ENCODE assay signal across 14 mouse cellular contexts in genomic region chr7:36090291-36091123, GRCm38 (mm10).
DNase-seq lines count a peak whose midpoint lies in the region; ATAC-seq and TF ChIP-seq lines count a peak whose summit lies in the region.
"Had no signal": no experiment of that assay in that cellular context is flagged by ENCODE, and none has a peak within 500 bp of the region (broad histone marks: within the 10 kb centered on the region; RNA-seq: fewer than 3 reads in every experiment).

No protein-coding gene starts in this region.

- ATAC-seq in heart, embryonic 12.5 days (ENCODE audit: insufficient number of reproducible peaks, low FRiP score): no peak
- ATAC-seq in kidney, postnatal 0 days (replicated peaks; ENCODE audit: low FRiP score, low read depth): no peak
- no peak for ATAC-seq in limb, embryonic 14.5 days (ENCODE audit: low FRiP score, low read depth)
- ATAC-seq: forebrain, postnatal 0 days had no signal

- no peak for DNase-seq in heart, adult 9 months (ENCODE audit: low spot score in 2 of 2)
- peak; percentile 51 for DNase-seq in kidney, postnatal 0 days (ENCODE audit: low spot score)
- DNase-seq in kidney, adult 18-20 months: no peak
- DNase-seq in embryonic facial prominence, embryonic 10.5 days (ENCODE audit: low spot score): peak; percentile 69
- DNase-seq in limb, embryonic 14.5 days (ENCODE audit: low spot score): peak; percentile 73
- DNase-seq in frontal cortex, postnatal 25 days (ENCODE audit: low spot score in 2 of 2): no peak
- DNase-seq in thymus, postnatal 36 days: no peak
- DNase-seq: B cell, adult 2 months; forebrain, postnatal 0 days; layer of hippocampus, adult 9-11 months; thymus, postnatal 4 days had no signal

- H3K4me3 ChIP-seq in heart, embryonic 12.5 days: peak overlapping the region; percentile 24
- no peak overlapping the region for H3K4me3 ChIP-seq in kidney, postnatal 0 days (replicated peaks; ENCODE audit: low read depth, low read length)
- peak overlapping the region; percentile 26; the same call in 1 of the 2 replicates for H3K4me3 ChIP-seq in embryonic facial prominence, embryonic 10.5 days
- no peak overlapping the region for H3K4me3 ChIP-seq in limb, embryonic 14.5 days (replicated peaks; ENCODE audit: low read length)
- H3K4me3 ChIP-seq: neural tube, embryonic 12.5 days had no signal

- peak overlapping the region; percentile 64 for H3K4me2 ChIP-seq in heart, embryonic 12.5 days
- no peak overlapping the region for H3K4me2 ChIP-seq in kidney, postnatal 0 days (ENCODE audit: low read length)
- peak overlapping the region; percentile 15; the same call in 1 of the 2 replicates for H3K4me2 ChIP-seq in limb, embryonic 14.5 days (replicated peaks; ENCODE audit: low read depth, low read length, severe bottlenecking)
- H3K4me2 ChIP-seq: midbrain, embryonic 11.5 days; neural tube, embryonic 12.5 days had no signal

- 0 out of 2 replicates have a peak overlapping the region, but pooled peaks have one; percentile 13 for H3K9ac ChIP-seq in heart, embryonic 12.5 days
- H3K9ac ChIP-seq in kidney, postnatal 0 days (ENCODE audit: low read depth, low read length): no peak overlapping the region
- no peak overlapping the region for H3K9ac ChIP-seq in limb, embryonic 14.5 days (ENCODE audit: low read depth, low read length, severe bottlenecking)
- H3K9ac ChIP-seq: forebrain, postnatal 0 days; neural tube, embryonic 12.5 days had no signal

- 13% methylated on average over 22 of the region's 22 CpGs for WGBS in heart, embryonic 12.5 days
- 37% methylated on average over 22 of the region's 22 CpGs for WGBS in kidney, postnatal 0 days
- 38% methylated on average over 22 of the region's 22 CpGs for WGBS in embryonic facial prominence, embryonic 10.5 days
- 36% methylated on average over 22 of the region's 22 CpGs for WGBS in limb, embryonic 14.5 days

- H3K9me3 ChIP-seq in heart, embryonic 12.5 days (replicated peaks): no peaks in the 10 kb centered on the region
- no peaks in the 10 kb centered on the region for H3K9me3 ChIP-seq in kidney, postnatal 0 days (replicated peaks; ENCODE audit: low read length)
- no peaks in the 10 kb centered on the region for H3K9me3 ChIP-seq in embryonic facial prominence, embryonic 10.5 days
- H3K9me3 ChIP-seq in limb, embryonic 14.5 days (ENCODE audit: control insufficient read depth, low read length): no peaks in the 10 kb centered on the region
- H3K9me3 ChIP-seq: neural tube, embryonic 12.5 days had no signal

- TF ChIP-seq CTCF in kidney, postnatal 0 days (IDR thresholded peaks at IDR 0.05; ENCODE audit: low read depth): no peak

- TF ChIP-seq POLR2A in limb, embryonic 14.5 days (IDR thresholded peaks at IDR 0.05; ENCODE audit: borderline replicate concordance, extremely low read depth, insufficient read depth, insufficient read length): no peak

- peaks cover 11% of the 10 kb centered on the region for H3K4me1 ChIP-seq in heart, embryonic 12.5 days (replicated peaks)
- 0 out of 2 replicates have a peak, but pooled peaks cover 8% of the 10 kb centered on the region for H3K4me1 ChIP-seq in kidney, postnatal 0 days (replicated peaks; ENCODE audit: insufficient read depth, low read length)
- H3K4me1 ChIP-seq in embryonic facial prominence, embryonic 10.5 days: peaks cover 29% of the 10 kb centered on the region
- peaks cover 7% of the 10 kb centered on the region; the same call in 1 of the 2 replicates for H3K4me1 ChIP-seq in limb, embryonic 14.5 days (ENCODE audit: control insufficient read depth, insufficient read depth, low read length)
- H3K4me1 ChIP-seq: neural tube, embryonic 12.5 days had no signal

- H3K27me3 ChIP-seq in heart, embryonic 12.5 days (replicated peaks): no peaks in the 10 kb centered on the region
- no peaks in the 10 kb centered on the region for H3K27me3 ChIP-seq in kidney, postnatal 0 days (ENCODE audit: insufficient read depth, low read length)
- no peaks in the 10 kb centered on the region for H3K27me3 ChIP-seq in embryonic facial prominence, embryonic 10.5 days (replicated peaks; ENCODE audit: low read depth, poor library complexity, severe bottlenecking)
- no peaks in the 10 kb centered on the region for H3K27me3 ChIP-seq in limb, embryonic 14.5 days (ENCODE audit: control insufficient read depth, insufficient read depth, low read length)
- H3K27me3 ChIP-seq: neural tube, embryonic 12.5 days had no signal

- no peaks in the 10 kb centered on the region for H3K36me3 ChIP-seq in heart, embryonic 12.5 days
- H3K36me3 ChIP-seq in kidney, postnatal 0 days (ENCODE audit: insufficient read depth, low read length): no peaks in the 10 kb centered on the region
- H3K36me3 ChIP-seq in embryonic facial prominence, embryonic 10.5 days (replicated peaks): no peaks in the 10 kb centered on the region
- H3K36me3 ChIP-seq in limb, embryonic 14.5 days (ENCODE audit: control insufficient read depth, insufficient read depth, low read length): no peaks in the 10 kb centered on the region
- H3K36me3 ChIP-seq: neural tube, embryonic 12.5 days had no signal

- no peak overlapping the region for H3K27ac ChIP-seq in heart, embryonic 12.5 days (ENCODE audit: poor library complexity, severe bottlenecking)
- peak overlapping the region; percentile 13; the same call in 1 of the 2 replicates for H3K27ac ChIP-seq in kidney, postnatal 0 days
- H3K27ac ChIP-seq in embryonic facial prominence, embryonic 10.5 days (replicated peaks): peak overlapping the region; percentile 65
- no peak overlapping the region for H3K27ac ChIP-seq in limb, embryonic 14.5 days (replicated peaks; ENCODE audit: low read depth, low read length)
- H3K27ac ChIP-seq: neural tube, embryonic 12.5 days had no signal

Comparison
In these comparisons a context has a peak if more than half of its experiments do, and no peak if none do; other contexts are left out.
1. DNase-seq: peak in kidney, postnatal 0 days (single experiment), embryonic facial prominence, embryonic 10.5 days (single experiment) and limb, embryonic 14.5 days (single experiment); none in heart, adult 9 months (0 of 2), kidney, adult 18-20 months (single experiment), frontal cortex, postnatal 25 days (0 of 2) and thymus, postnatal 36 days (0 of 2).
2. H3K27ac ChIP-seq: peak in kidney, postnatal 0 days (single experiment) and embryonic facial prominence, embryonic 10.5 days (single experiment); none in heart, embryonic 12.5 days (single experiment) and limb, embryonic 14.5 days (single experiment).
3. H3K4me3 ChIP-seq: peak in heart, embryonic 12.5 days (single experiment) and embryonic facial prominence, embryonic 10.5 days (single experiment); none in kidney, postnatal 0 days (single experiment) and limb, embryonic 14.5 days (single experiment).